Mouse (Mus musculus) brain, embryonic 14.5 days (tissue): ENCODE results near the gene Dab1.

Source experiments
- CTCF ChIP-seq: fragments of 200-500 bp; IDR thresholded peaks from 2 replicates; pipeline ENCODE4 v1.5.1; 2012; ENCODE audit warnings: inconsistent platforms, mild to moderate bottlenecking, moderate library complexity, borderline replicate concordance; ENCODE audit not compliant: insufficient read depth, insufficient read length; ENCODE audit errors: extremely low read depth
- POLR2A ChIP-seq: fragments of 200-500 bp; IDR thresholded peaks from 2 replicates; pipeline ENCODE4 v1.6.1; 2012; ENCODE audit warnings: mild to moderate bottlenecking, inconsistent platforms, borderline replicate concordance; ENCODE audit not compliant: poor library complexity, insufficient read depth, insufficient read length, severe bottlenecking; ENCODE audit errors: extremely low read depth

- TF ChIP-seq POLR2A, result no peak
- no peak for TF ChIP-seq CTCF
These were observed 1096.7 kb downstream of the Dab1 start for GRCm38 (mm10) chr4:104715857-104716256.
